Mouse (Mus musculus): ENCODE measurements around the gene Rab31.

GRCm38 (mm10) chr17:65726274-65726673 lies 46.3 kb downstream of the Rab31 start:
- TF ChIP-seq CTCF (IDR thresholded peaks at IDR 0.05; ENCODE audit: control insufficient read depth, insufficient read depth, low read length) (peak; percentile 39), POLR2A (IDR thresholded peaks at IDR 0.05; ENCODE audit: borderline replicate concordance, control insufficient read depth, low read depth, low read length) (no peak)

Measured in bone marrow, adult 2 months (tissue).